Mouse (Mus musculus): Measurements from ENCODE around the gene Ugt1a6b.

GRCm38 (mm10) chr1:88258881-88259642, 156.0 kb downstream of the Ugt1a6b start:
- TF ChIP-seq CTCF (IDR thresholded peaks at IDR 0.05; ENCODE audit: low read depth) (no peak), EP300 (IDR thresholded peaks at IDR 0.05; ENCODE audit: low read depth) (no peak)

Measured in liver, postnatal 0 days (tissue).